Mouse (Mus musculus): ENCODE results near the gene Col27a1. TPM values are rescaled to one million over a fixed set of nuclear protein-coding genes. Genes with fewer than 3 reads are reported as not detected.

The Col27a1 gene
- total and polyA plus RNA-seq, 2 experiments: 2.2 to 5.4 TPM

GRCm38 (mm10) chr4:63266276-63266675 lies 52.5 kb downstream of the Col27a1 start:
- no peak overlapping the region for H3K4me3 ChIP-seq (ENCODE audit: insufficient read depth, low read depth, low read length)
- H3K9ac ChIP-seq (ENCODE audit: low read depth, low read length): no peak overlapping the region
- DNase-seq (ENCODE audit: extremely low read depth, low read depth, low spot score): no peak
- no peaks in the 10 kb centered on the region; the same call in 1 of the 2 replicates for H3K4me1 ChIP-seq (ENCODE audit: control insufficient read depth, insufficient read depth, low read length)
- H3K36me3 ChIP-seq (ENCODE audit: control insufficient read depth, insufficient read depth, low read length): no peaks in the 10 kb centered on the region; the same call in 1 of the 2 replicates
- TF ChIP-seq CTCF (IDR thresholded peaks at IDR 0.05; ENCODE audit: low read depth, low read length) (no peak), POLR2A (IDR thresholded peaks at IDR 0.05; ENCODE audit: extremely low read depth, insufficient read depth, low read length) (no peak)
- no peaks in the 10 kb centered on the region for H3K27me3 ChIP-seq (ENCODE audit: control insufficient read depth, insufficient read depth, low read length)
- WGBS: 98% methylated on average over 6 of the region's 6 CpGs
- H3K27ac ChIP-seq (replicated peaks; ENCODE audit: insufficient read depth, low read depth, low read length): no peak overlapping the region
- H3K79me2 ChIP-seq (ENCODE audit: control insufficient read depth, insufficient read depth, low read length): no peaks in the 10 kb centered on the region

- Histone ChIP-seq H3K4me3 (ENCODE audit: insufficient read depth, low read depth, low read length) (no peak overlapping the region), H3K79me2 (ENCODE audit: control insufficient read depth, insufficient read depth, low read length) (no peaks in the 10 kb centered on the region), H3K36me3 (ENCODE audit: control insufficient read depth, insufficient read depth, low read length) (no peaks in the 10 kb centered on the region; the same call in 1 of the 2 replicates), H3K27me3 (ENCODE audit: control insufficient read depth, insufficient read depth, low read length) (no peaks in the 10 kb centered on the region), H3K9ac (ENCODE audit: low read depth, low read length) (no peak overlapping the region), H3K27ac (replicated peaks; ENCODE audit: insufficient read depth, low read depth, low read length) (no peak overlapping the region), H3K4me1 (ENCODE audit: control insufficient read depth, insufficient read depth, low read length) (no peaks in the 10 kb centered on the region; the same call in 1 of the 2 replicates)
- 97% methylated on average over 4 of the region's 4 CpGs for WGBS
- TF ChIP-seq POLR2A (IDR thresholded peaks at IDR 0.05; ENCODE audit: extremely low read depth, insufficient read depth, low read length): no peak
- TF ChIP-seq CTCF (IDR thresholded peaks at IDR 0.05; ENCODE audit: low read depth, low read length): no peak
- no peak for DNase-seq (ENCODE audit: extremely low read depth, low read depth, low spot score)
These were observed 53.3 kb downstream of the Col27a1 start for GRCm38 (mm10) chr4:63267121-63267520.

GRCm38 (mm10) chr4:63267586-63267985 lies 53.8 kb downstream of the Col27a1 start:
- no peak for DNase-seq (ENCODE audit: extremely low read depth, low read depth, low spot score)
- TF ChIP-seq CTCF (IDR thresholded peaks at IDR 0.05; ENCODE audit: low read depth, low read length) (no peak), POLR2A (IDR thresholded peaks at IDR 0.05; ENCODE audit: extremely low read depth, insufficient read depth, low read length) (no peak)
- no peaks in the 10 kb centered on the region for H3K79me2 ChIP-seq (ENCODE audit: control insufficient read depth, insufficient read depth, low read length)
- H3K27me3 ChIP-seq (ENCODE audit: control insufficient read depth, insufficient read depth, low read length): no peaks in the 10 kb centered on the region
- H3K9ac ChIP-seq (ENCODE audit: low read depth, low read length): no peak overlapping the region
- WGBS: 58% methylated on average over 1 of the region's 1 CpGs
- H3K4me1 ChIP-seq (ENCODE audit: control insufficient read depth, insufficient read depth, low read length): no peaks in the 10 kb centered on the region; the same call in 1 of the 2 replicates
- no peak overlapping the region for H3K4me3 ChIP-seq (ENCODE audit: insufficient read depth, low read depth, low read length)
- H3K36me3 ChIP-seq (ENCODE audit: control insufficient read depth, insufficient read depth, low read length): no peaks in the 10 kb centered on the region; the same call in 1 of the 2 replicates
- no peak overlapping the region for H3K27ac ChIP-seq (replicated peaks; ENCODE audit: insufficient read depth, low read depth, low read length)

GRCm38 (mm10) chr4:63268777-63269176 lies 55.0 kb downstream of the Col27a1 start:
- WGBS: 60% methylated on average over 4 of the region's 4 CpGs
- Histone ChIP-seq H3K36me3 (ENCODE audit: control insufficient read depth, insufficient read depth, low read length) (no peaks in the 10 kb centered on the region; the same call in 1 of the 2 replicates), H3K79me2 (ENCODE audit: control insufficient read depth, insufficient read depth, low read length) (no peaks in the 10 kb centered on the region), H3K4me3 (ENCODE audit: insufficient read depth, low read depth, low read length) (no peak overlapping the region), H3K27me3 (ENCODE audit: control insufficient read depth, insufficient read depth, low read length) (no peaks in the 10 kb centered on the region), H3K9ac (ENCODE audit: low read depth, low read length) (no peak overlapping the region), H3K4me1 (ENCODE audit: control insufficient read depth, insufficient read depth, low read length) (no peaks in the 10 kb centered on the region; the same call in 1 of the 2 replicates), H3K27ac (replicated peaks; ENCODE audit: insufficient read depth, low read depth, low read length) (no peak overlapping the region)
- DNase-seq (ENCODE audit: extremely low read depth, low read depth, low spot score): peak; percentile 50
- no peak for TF ChIP-seq CTCF (IDR thresholded peaks at IDR 0.05; ENCODE audit: low read depth, low read length)
- TF ChIP-seq POLR2A (IDR thresholded peaks at IDR 0.05; ENCODE audit: extremely low read depth, insufficient read depth, low read length): no peak

- H3K27me3 ChIP-seq (ENCODE audit: control insufficient read depth, insufficient read depth, low read length): no peaks in the 10 kb centered on the region
- H3K4me1 ChIP-seq (ENCODE audit: control insufficient read depth, insufficient read depth, low read length): no peaks in the 10 kb centered on the region
- no peak overlapping the region for H3K9ac ChIP-seq (ENCODE audit: low read depth, low read length)
- no peaks in the 10 kb centered on the region for H3K36me3 ChIP-seq (ENCODE audit: control insufficient read depth, insufficient read depth, low read length)
- no peaks in the 10 kb centered on the region for H3K79me2 ChIP-seq (ENCODE audit: control insufficient read depth, insufficient read depth, low read length)
- no peak for DNase-seq (ENCODE audit: extremely low read depth, low read depth, low spot score)
- no peak overlapping the region for H3K27ac ChIP-seq (replicated peaks; ENCODE audit: insufficient read depth, low read depth, low read length)
- 56% methylated on average over 1 of the region's 1 CpGs for WGBS
- no peak for TF ChIP-seq POLR2A (IDR thresholded peaks at IDR 0.05; ENCODE audit: extremely low read depth, insufficient read depth, low read length)
- TF ChIP-seq CTCF (IDR thresholded peaks at IDR 0.05; ENCODE audit: low read depth, low read length): no peak
- H3K4me3 ChIP-seq (ENCODE audit: insufficient read depth, low read depth, low read length): no peak overlapping the region
These were observed 60.7 kb downstream of the Col27a1 start for GRCm38 (mm10) chr4:63274516-63274915.

GRCm38 (mm10) chr4:63275251-63275650 lies 61.4 kb downstream of the Col27a1 start:
- DNase-seq (ENCODE audit: extremely low read depth, low read depth, low spot score): no peak
- Histone ChIP-seq H3K27me3 (ENCODE audit: control insufficient read depth, insufficient read depth, low read length) (no peaks in the 10 kb centered on the region), H3K27ac (replicated peaks; ENCODE audit: insufficient read depth, low read depth, low read length) (no peak overlapping the region), H3K36me3 (ENCODE audit: control insufficient read depth, insufficient read depth, low read length) (no peaks in the 10 kb centered on the region), H3K79me2 (ENCODE audit: control insufficient read depth, insufficient read depth, low read length) (no peaks in the 10 kb centered on the region), H3K4me3 (ENCODE audit: insufficient read depth, low read depth, low read length) (no peak overlapping the region), H3K9ac (ENCODE audit: low read depth, low read length) (no peak overlapping the region), H3K4me1 (ENCODE audit: control insufficient read depth, insufficient read depth, low read length) (no peaks in the 10 kb centered on the region)
- no peak for TF ChIP-seq CTCF (IDR thresholded peaks at IDR 0.05; ENCODE audit: low read depth, low read length)
- TF ChIP-seq POLR2A (IDR thresholded peaks at IDR 0.05; ENCODE audit: extremely low read depth, insufficient read depth, low read length): no peak
- 87% methylated on average over 8 of the region's 8 CpGs for WGBS

Data from liver, adult 2 months (tissue).